In the genomic region with DNA sequence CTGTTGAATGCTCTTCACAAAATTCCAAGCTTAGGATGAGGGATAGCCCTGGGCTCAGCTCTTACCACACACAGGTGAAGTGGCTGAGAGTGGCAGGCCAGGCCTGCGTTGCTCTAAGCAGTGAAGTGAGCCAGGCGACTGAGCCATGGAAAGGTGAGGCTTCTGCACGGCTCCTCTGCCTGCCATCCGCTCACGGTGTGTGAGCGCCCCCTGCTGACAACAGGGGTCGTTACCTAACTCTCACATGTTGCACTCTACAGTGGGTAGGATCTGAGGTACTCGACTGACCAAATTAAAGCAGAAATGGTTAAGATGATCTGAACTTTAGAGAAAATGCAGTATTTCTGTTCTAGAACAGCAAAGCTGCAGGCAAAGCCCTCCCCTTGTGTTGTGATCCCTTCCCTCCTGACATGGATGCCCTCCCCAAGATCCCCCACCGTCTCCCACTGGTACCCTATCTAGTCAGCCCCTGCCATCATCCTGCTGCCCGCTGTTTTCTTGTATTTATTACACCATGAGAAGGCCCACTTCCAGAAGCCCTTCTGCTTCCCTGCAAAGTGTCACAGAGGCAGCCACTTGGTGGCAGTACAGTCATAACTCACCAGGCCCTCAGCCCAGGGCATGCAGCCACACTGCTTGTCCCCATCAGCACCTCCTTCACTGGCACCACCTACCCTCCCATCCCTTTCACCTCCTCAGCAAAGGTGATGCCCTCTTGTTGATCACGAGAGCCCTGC, we compare ENCODE assay signal across 9 mouse cellular contexts. TPM values are rescaled to one million over a fixed set of nuclear protein-coding genes. Genes with fewer than 3 reads are reported as not detected.
DNase-seq lines count a peak whose midpoint lies in the region; ATAC-seq and TF ChIP-seq lines count a peak whose summit lies in the region.
"Had no signal": no experiment of that assay in that cellular context is flagged by ENCODE, and none has a peak within 500 bp of the region (broad histone marks: within the 10 kb centered on the region; RNA-seq: fewer than 3 reads in every experiment).

No protein-coding gene starts in this region.

- H3K9ac ChIP-seq in hindbrain, postnatal 0 days (replicated peaks; ENCODE audit: low read length), result no peak overlapping the region

- no peak overlapping the region for H3K4me2 ChIP-seq in hindbrain, postnatal 0 days (ENCODE audit: low read depth, low read length)

- H3K36me3 ChIP-seq in hindbrain, postnatal 0 days (ENCODE audit: insufficient read depth, low read length), result peaks cover 44% of the 10 kb centered on the region; the same call in 1 of the 2 replicates

- 28% methylated on average over 11 of the region's 11 CpGs for WGBS in hindbrain, postnatal 0 days

- H3K9me3 ChIP-seq in hindbrain, postnatal 0 days (ENCODE audit: low read length), result no peaks in the 10 kb centered on the region
- H3K9me3 ChIP-seq: megakaryocyte, embryonic 14.5 days had no signal

- no peak overlapping the region for H3K4me3 ChIP-seq in gastrocnemius, adult 2 months
- H3K4me3 ChIP-seq in hindbrain, postnatal 0 days (ENCODE audit: low read length), result no peak overlapping the region
- H3K4me3 ChIP-seq: megakaryocyte, embryonic 14.5 days had no signal

- ATAC-seq in hindbrain, postnatal 0 days, result peak; percentile 85

- no peaks in the 10 kb centered on the region for H3K27me3 ChIP-seq in hindbrain, postnatal 0 days (ENCODE audit: insufficient read depth, low read length)
- H3K27me3 ChIP-seq: megakaryocyte, embryonic 14.5 days had no signal

- TF ChIP-seq CTCF in gastrocnemius, adult 2 months (IDR thresholded peaks at IDR 0.05), result peak; percentile 87
- TF ChIP-seq CTCF in hindbrain, postnatal 0 days (IDR thresholded peaks at IDR 0.05; ENCODE audit: low read depth), result peak; percentile 95

- DNase-seq in ZHBTc4 (ENCODE audit: low read depth, low spot score), result peak; percentile 85
- DNase-seq in cerebellum, postnatal 36 days, result peak; percentile 86 to 87
- peak; percentile 86 for DNase-seq in gastrocnemius, adult 2 months
- peak; percentile 89 for DNase-seq in hindbrain, postnatal 0 days (ENCODE audit: low spot score)
- DNase-seq in left cerebral cortex, adult 18-20 months (ENCODE audit: low spot score in 2 of 2), result peak; percentile 85 to 87
- DNase-seq in lung, postnatal 4 days, result peak; percentile 79 to 84
- peak; percentile 71 for DNase-seq in right cerebral cortex, adult 18-20 months
- DNase-seq in urinary bladder, postnatal 14 days (ENCODE audit: low spot score), result peak; percentile 81

- intact Hi-C loops in gastrocnemius, adult 2 months (cut with DNase I), result loop anchor here (1.0 to 10.0 kb wide), 3 partner anchors 104 to 331 kb away; no protein-coding TSS in a partner anchor

- H3K4me1 ChIP-seq in hindbrain, postnatal 0 days (ENCODE audit: insufficient read depth, low read length), result peaks cover under 1% of the 10 kb centered on the region; the same call in 1 of the 2 replicates

- peak overlapping the region; percentile 9; the same call in 1 of the 2 replicates for H3K27ac ChIP-seq in gastrocnemius, adult 2 months
- H3K27ac ChIP-seq in hindbrain, postnatal 0 days, result no peak overlapping the region

RNA-seq across cellular contexts. Expression of a gene that starts 21.4 kb away (rescaled TPM):
- 10 to 100 TPM; 39.5 to 43.3 TPM for total RNA-seq in gastrocnemius, adult 2 months (2021)
- total RNA-seq in hindbrain, postnatal 0 days (2014; rRNA removed), result 52.7 and 78.5 TPM in 2 replicates
- 33.9 and 36.2 TPM in 2 replicates for polyA plus RNA-seq in hindbrain, postnatal 0 days (2015; fragmentation: Nextera tagmentation; extraction: Ambion mirVana)
- total RNA-seq in left cerebral cortex, adult 18-20 months (2021), result 100 to 1,000 TPM; 109 to 132 TPM

RNA-seq across cellular contexts. Expression of a gene that starts 29.0 kb away (rescaled TPM):
- 10 to 100 TPM; 14.1 to 16.7 TPM for total RNA-seq in gastrocnemius, adult 2 months (2021)
- total RNA-seq in hindbrain, postnatal 0 days (2014; rRNA removed), result 12.8 and 16.3 TPM in 2 replicates
- 1.8 and 2.2 TPM in 2 replicates for polyA plus RNA-seq in hindbrain, postnatal 0 days (2015; fragmentation: Nextera tagmentation; extraction: Ambion mirVana)
- 1 to 10 TPM; 7.1 to 9.0 TPM for total RNA-seq in left cerebral cortex, adult 18-20 months (2021)

RNA-seq across cellular contexts. Expression of a gene that starts 29.3 kb away (rescaled TPM):
- total RNA-seq in gastrocnemius, adult 2 months (2021), result 1 to 10 TPM in 1 of 2 experiments, under 1 TPM in 1; 0.59 to 1.4 TPM
- 264 and 274 TPM in 2 replicates for total RNA-seq in hindbrain, postnatal 0 days (2014; rRNA removed)
- polyA plus RNA-seq in hindbrain, postnatal 0 days (2015; fragmentation: Nextera tagmentation; extraction: Ambion mirVana), result 297 and 322 TPM in 2 replicates
- total RNA-seq in left cerebral cortex, adult 18-20 months (2021), result 100 to 1,000 TPM; 762 to 804 TPM

Comparison
In these comparisons a context has a peak if more than half of its experiments do, and no peak if none do; other contexts are left out.
1. RNA of a gene that starts 29.3 kb away (total RNA-seq): 762 to 804 TPM in left cerebral cortex, adult 18-20 months and 264 to 274 TPM in hindbrain, postnatal 0 days; 0.59 to 1.4 TPM in gastrocnemius, adult 2 months; every median in the first group is over 100 times any median in the second.
2. Peak in every context shown above with its lines, with median percentiles within 50 percentile points of each other: DNase-seq.